Mouse (Mus musculus) lung, postnatal 0 days (tissue): ENCODE results near the gene Bud13.

Experiments used
- CTCF ChIP-seq: IDR thresholded peaks from 2 replicates; pipeline ENCODE4 v1.5.1; 2016; ENCODE audit warnings: antibody characterized with exemption, mild to moderate bottlenecking
- EP300 ChIP-seq: IDR thresholded peaks from 2 replicates; pipeline ENCODE4 v1.6.1; 2016; ENCODE audit warnings: antibody characterized with exemption, mild to moderate bottlenecking, control low read depth

DNA sequence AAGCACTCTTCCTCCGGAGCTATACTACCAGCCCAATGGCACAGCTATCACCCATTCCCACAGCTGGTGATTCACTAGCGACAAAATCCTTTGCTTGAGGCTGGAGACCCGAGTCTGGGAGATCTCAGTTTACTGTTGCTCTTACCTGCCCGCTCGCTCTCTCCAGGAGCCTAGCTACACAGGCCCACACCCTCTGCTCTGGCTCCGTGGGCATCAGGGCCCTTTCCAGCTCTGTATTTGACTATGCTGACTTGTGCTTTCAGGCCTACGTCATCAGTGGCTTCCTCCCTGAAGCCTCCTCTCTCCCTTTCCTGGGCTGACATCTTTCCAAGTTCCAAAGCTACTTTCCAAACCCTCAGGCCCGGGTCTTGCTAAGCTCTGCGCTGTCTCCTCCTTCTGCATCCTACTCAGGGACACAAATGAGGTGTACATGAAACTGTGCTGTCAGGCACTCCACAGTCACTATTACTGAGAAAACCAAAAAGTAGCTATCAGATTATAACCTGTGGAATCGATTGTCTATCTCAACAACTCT is 52.7 kb downstream of the Bud13 start:
- TF ChIP-seq CTCF (no peak), EP300 (no peak)
